Mouse (Mus musculus): ENCODE results near the gene Gm20869.
"Not testable (repeated sequence)": the region's sequence is repeated elsewhere in the genome, so short reads cannot be mapped to it uniquely, and the experiment has no call there.

Gene Gm20869

DNA sequence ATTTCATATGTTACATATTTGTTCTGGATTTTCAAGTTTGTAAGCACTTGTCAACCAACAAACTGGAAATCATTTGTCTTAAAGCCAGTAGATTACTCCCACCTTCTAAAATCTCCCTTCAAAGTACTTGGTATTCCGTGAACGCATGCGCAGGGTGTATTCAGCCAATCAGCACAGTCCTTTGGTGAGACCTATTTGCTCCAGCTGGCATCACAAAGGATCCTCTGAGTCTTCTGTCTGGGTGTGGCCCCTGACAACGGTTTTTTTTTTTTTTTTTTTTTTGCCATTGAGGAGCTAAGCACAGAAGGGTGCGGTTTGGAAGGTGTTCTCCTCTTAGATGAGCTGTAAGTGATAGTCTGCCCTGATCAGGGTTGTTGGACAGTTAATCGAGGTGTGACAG is at the start of gene Gm20869:
Gene Gm20869, plus strand, starts transcription at position 301 of the 400 bp plus-strand sequence.
- not testable (repeated sequence) for DNase-seq (ENCODE audit: low spot score)

All from testis, postnatal 10 days (tissue).